Mouse (Mus musculus): Measurements from ENCODE around the gene Map1lc3b.

- TF ChIP-seq CTCF (IDR thresholded peaks at IDR 0.05; ENCODE audit: low read depth, low read length) (no peak), POLR2A (IDR thresholded peaks at IDR 0.05; ENCODE audit: insufficient read depth, low read length) (no peak), EP300 (IDR thresholded peaks at IDR 0.05; ENCODE audit: insufficient read depth, low read depth, low read length) (no peak)
These were observed 27.2 kb upstream of the Map1lc3b start for GRCm38 (mm10) chr8:121562941-121563351.
